Mouse (Mus musculus) adrenal gland, adult 2 months (tissue): Measurements from ENCODE around the gene Adam12. TPM values are rescaled to one million over a fixed set of nuclear protein-coding genes. Genes with fewer than 3 reads are reported as not detected.
A peak's percentile ranks its signal among the peaks of the same experiment; 100 is the strongest.

Experiments used
- DNase-seq: peaks from one replicate; pipeline ENCODE4 v3.0.0; 2021
- long read RNA-seq: library from polyadenylated mRNA; stranded (forward); transcript quantifications from one replicate; pipeline ENCODE4 v2.0.0, GENCODE M21; 2021
- polyA plus RNA-seq: library from polyadenylated mRNA; depleted of rRNA; stranded (reverse); fragments of >200 nt; gene quantifications from 2 replicates; pipeline ENCODE4 v1.2.3, GENCODE M21; 2012; rRNA removed
- total RNA-seq, 2 experiments: library from RNA; stranded (reverse); gene quantifications; 2 replicates each; pipeline ENCODE4 v1.2.3; 2021

Adam12 gene
- total RNA-seq (10 to 100 TPM in 1 of 2 experiments, 1 to 10 TPM in 1; 6.2 to 21.7 TPM), polyA plus RNA-seq (2.3 and 4.7 TPM in 2 replicates)
- long read RNA-seq, full-length matches to known transcripts, result 2 of 7 reads
- long read RNA-seq, partial matches to known transcripts, result 2 of 7 reads
- long read RNA-seq, other reads (novel, unspliced or antisense), result 3 of 7 reads

- no peak for DNase-seq
Observed at GRCm38 (mm10) chr7:134231378-134232346, at the start of gene Adam12. Adam12 (minus strand) TSS chr7:134232146.

GRCm38 (mm10) chr7:134272956-134273355 lies 41.0 kb upstream of the Adam12 start:
- DNase-seq, result no peak

GRCm38 (mm10) chr7:134272421-134272820 lies 40.5 kb upstream of the Adam12 start:
- no peak for DNase-seq

- DNase-seq, result no peak
Observed at GRCm38 (mm10) chr7:134265783-134266182, 33.8 kb upstream of the Adam12 start.

GRCm38 (mm10) chr7:134263146-134263906 lies 31.4 kb upstream of the Adam12 start:
- peak; percentile 69 for DNase-seq

- DNase-seq, result peak; percentile 56
Observed at GRCm38 (mm10) chr7:134261003-134261701, 29.2 kb upstream of the Adam12 start.

GRCm38 (mm10) chr7:134250273-134250870 lies 18.4 kb upstream of the Adam12 start:
- no peak for DNase-seq

GRCm38 (mm10) chr7:134248041-134248440 lies 16.1 kb upstream of the Adam12 start:
- DNase-seq, result no peak

- DNase-seq, result no peak
Observed at GRCm38 (mm10) chr7:134246624-134247023, 14.7 kb upstream of the Adam12 start.

GRCm38 (mm10) chr7:134242773-134243172 lies 10.8 kb upstream of the Adam12 start:
- DNase-seq, result no peak

GRCm38 (mm10) chr7:134241212-134241611 lies 9.3 kb upstream of the Adam12 start:
- DNase-seq, result no peak

- DNase-seq, result no peak
Observed at GRCm38 (mm10) chr7:134240579-134240978, 8.6 kb upstream of the Adam12 start.

- DNase-seq, result no peak
Observed at GRCm38 (mm10) chr7:134238863-134239262, 6.9 kb upstream of the Adam12 start.

GRCm38 (mm10) chr7:134237356-134237755 lies 5.4 kb upstream of the Adam12 start:
- DNase-seq, result no peak

- no peak for DNase-seq
Observed at GRCm38 (mm10) chr7:134236727-134237126, 4.8 kb upstream of the Adam12 start.

- DNase-seq, result no peak
Observed at GRCm38 (mm10) chr7:134235552-134235951, 3.6 kb upstream of the Adam12 start.

GRCm38 (mm10) chr7:134230708-134231107 lies 1.2 kb downstream of the Adam12 start:
- DNase-seq, result no peak

- DNase-seq, result no peak
Observed at GRCm38 (mm10) chr7:134229899-134230298, 2.0 kb downstream of the Adam12 start.

GRCm38 (mm10) chr7:134227773-134228455 lies 4.0 kb downstream of the Adam12 start:
- DNase-seq, result peak; percentile 26

- no peak for DNase-seq
Observed at GRCm38 (mm10) chr7:134227101-134227500, 4.8 kb downstream of the Adam12 start.

GRCm38 (mm10) chr7:134226231-134226630 lies 5.7 kb downstream of the Adam12 start:
- no peak for DNase-seq
